Mouse (Mus musculus): ENCODE data around the gene Olfr686.

Olfr686 gene

GRCm38 (mm10) chr7:105207385-105207784 is at the start of gene Olfr686:
Olfr686 (minus strand) TSS chr7:105207485.
- no peak for DNase-seq

DNA sequence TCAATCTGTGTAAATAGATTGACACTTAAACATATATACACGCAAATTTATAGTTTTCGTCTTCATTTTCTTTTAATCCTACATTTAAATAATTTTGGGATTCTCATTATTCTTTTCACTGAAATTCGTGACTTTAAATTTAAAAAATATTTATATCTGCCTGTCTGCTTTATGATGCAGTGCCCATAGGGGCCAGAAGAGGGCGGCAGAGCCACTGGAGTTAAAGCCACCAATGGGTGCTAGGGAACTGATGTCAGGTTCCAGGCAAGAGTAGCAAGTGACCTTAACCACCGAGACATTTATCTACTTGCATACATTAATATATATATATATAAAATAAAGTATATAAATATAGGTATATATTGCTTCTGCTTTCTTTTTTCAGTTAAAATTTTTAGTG is 49.4 kb upstream of the Olfr686 start:
- DNase-seq = no peak

- no peak for DNase-seq
These were observed 40.9 kb upstream of the Olfr686 start for GRCm38 (mm10) chr7:105248197-105248596.

- DNase-seq = no peak
These were observed 40.4 kb upstream of the Olfr686 start for GRCm38 (mm10) chr7:105247671-105248070.

DNA sequence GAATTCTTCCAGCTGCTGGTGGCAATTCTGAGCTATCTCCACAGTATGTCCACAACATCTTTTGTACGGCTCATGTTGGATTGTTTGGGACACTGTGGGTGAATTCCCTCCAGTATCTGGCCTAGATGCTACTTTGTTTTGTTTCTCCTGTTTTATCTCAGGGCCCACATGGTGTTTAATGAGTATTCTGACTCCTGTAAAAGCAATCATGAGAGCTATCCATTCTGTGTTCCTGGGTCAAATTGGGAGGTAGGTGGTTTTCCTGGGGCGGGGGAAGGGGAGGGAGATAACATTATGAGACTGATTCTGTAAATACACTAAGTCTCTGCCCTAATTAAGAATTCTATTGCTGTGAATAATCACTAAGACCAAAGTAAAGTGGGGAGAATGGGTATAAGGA is 22.1 kb upstream of the Olfr686 start:
- DNase-seq = no peak

DNA sequence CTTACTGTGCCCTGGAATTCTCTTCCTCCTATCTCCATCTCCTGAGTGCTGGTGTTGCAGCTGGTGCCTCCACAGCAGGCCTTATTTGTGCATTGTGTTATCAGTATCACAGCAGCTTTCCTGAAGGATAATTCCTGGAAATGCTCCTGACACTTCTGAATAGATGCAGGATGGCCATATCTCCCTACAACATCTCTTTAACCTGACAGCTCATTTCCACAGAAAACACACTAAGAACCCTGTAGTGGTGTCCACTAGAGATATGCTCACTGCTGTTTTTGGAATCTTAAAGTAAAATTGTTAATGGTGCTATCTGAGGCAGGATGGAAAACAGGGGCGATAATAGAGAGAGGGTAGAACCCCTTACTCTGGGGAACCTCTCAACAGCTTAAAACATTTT is 20.9 kb upstream of the Olfr686 start:
- no peak for DNase-seq

DNA sequence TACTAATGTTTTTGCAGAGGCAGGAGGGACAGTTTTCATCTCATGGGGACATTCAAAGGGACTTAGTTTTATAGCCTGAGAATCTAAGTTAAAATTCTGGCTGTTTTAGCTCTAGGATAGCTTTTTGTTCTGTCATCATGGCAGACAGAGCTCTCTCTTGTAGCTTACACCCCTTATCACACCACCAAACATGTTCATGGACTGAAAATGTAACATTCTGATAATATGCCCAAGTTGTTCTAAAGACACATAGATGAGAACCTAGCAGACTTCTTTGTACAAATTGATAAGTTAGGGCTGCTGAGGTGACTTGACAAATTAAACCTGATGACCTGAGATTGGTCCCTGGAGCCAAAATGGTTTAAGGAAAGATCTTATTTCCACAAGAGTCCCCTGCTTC is 19.4 kb upstream of the Olfr686 start:
- no peak for DNase-seq

DNA sequence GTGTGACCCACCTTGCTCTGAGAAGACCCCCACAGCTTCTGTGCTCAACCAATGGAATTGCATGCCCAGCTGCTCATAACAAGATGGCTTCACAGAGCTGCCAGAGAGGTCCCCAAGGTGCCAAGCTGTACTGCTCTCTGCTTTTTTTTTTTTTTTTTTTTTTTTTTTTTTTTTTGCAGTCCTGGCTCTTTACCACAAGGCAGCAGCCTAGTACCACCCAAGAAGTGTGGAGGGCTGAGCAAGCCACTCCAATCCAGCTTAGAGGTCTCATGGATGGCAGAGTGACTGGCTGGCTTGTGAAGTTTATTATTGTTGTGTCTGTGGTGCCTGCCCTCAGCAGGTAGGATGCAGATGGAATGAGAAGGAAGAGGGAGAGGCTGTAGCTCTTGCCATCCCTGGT is 18.8 kb upstream of the Olfr686 start:
- DNase-seq = no peak

DNA sequence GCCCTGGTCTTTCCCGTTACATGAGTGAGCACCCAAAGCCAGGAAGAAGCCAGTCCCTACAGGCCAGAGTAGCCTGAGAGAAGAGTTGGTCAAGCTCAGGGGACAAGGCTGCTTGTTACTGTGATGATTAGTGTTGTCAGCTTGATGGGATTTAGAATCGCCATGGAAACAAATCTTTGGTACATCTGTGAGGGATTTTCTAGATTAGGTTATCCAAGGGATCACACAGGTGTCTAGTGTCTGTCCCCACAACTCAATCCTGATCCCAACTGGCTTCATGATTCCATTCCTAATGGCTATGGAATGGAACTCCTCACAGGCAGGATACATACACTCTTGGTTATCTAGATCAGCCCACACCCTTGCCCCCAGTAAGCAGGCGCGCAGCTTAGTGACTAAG is 11.0 kb upstream of the Olfr686 start:
- DNase-seq = no peak

GRCm38 (mm10) chr7:105214761-105215160 is 7.5 kb upstream of the Olfr686 start:
- no peak for DNase-seq

GRCm38 (mm10) chr7:105185912-105186311 is 21.4 kb downstream of the Olfr686 start, which contains the start of gene Olfr685:
Olfr685 (minus strand) TSS chr7:105186012.
- no peak for DNase-seq

DNA sequence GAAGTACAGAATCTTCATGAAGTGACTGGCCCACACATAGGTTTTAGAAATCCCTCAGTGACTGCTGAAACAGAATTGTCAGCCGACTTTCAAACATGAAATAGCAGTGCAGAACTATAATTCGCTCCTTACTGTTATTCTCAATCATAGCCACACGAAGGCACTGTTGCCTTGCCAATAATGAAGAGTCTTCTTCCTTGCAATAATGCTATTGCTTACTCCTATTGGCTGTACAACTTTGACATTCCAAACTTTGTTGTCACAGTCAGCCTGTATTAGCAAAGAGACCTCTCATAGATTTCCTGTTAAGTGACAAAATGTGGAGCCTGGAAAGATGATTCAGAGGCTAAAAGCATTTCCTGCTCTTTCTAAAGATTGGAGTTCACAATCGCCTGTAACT is 36.5 kb downstream of the Olfr686 start:
- no peak for DNase-seq

DNA sequence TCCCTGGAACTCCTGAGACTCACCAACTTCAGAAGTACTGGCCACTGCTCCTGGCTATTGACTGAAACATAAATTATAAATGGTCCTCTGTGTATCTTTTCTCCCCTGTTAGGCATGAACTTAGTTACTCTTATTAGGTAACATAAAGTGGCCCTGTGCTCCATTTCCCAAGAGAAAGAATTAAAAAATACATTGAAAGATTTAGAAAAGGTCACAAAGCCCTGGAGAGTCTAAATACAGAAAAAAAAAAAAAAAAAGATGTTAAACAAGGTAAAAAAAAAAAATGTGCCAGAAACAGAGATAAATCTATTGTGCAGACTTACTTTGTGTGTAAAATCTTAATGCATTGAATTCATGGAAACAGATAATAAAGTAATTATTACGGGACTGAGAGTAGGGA is 43.7 kb downstream of the Olfr686 start, which contains the start of gene Olfr684:
Olfr684 (minus strand) TSS at position 101 of the 400 bp plus-strand sequence.
- no peak for DNase-seq
